Mouse (Mus musculus) heart, postnatal 0 days (tissue): ENCODE measurements around the gene Ralb. TPM values are rescaled to one million over a fixed set of nuclear protein-coding genes. Genes with fewer than 3 reads are reported as not detected.

Experiments used
- ATAC-seq: fragments of 200-750 bp; cut with Nextera tagmentation; 2 replicates; pipeline ENCODE4 v1.8.0; 2017; ENCODE audit warnings: low read depth, moderate number of reproducible peaks, moderate library complexity; ENCODE audit not compliant: insufficient read depth
- DNase-seq: peaks from one replicate; pipeline ENCODE4 v3.0.0-alpha.2; 2016; ENCODE audit warnings: low spot score
- H3K27ac ChIP-seq: fragments of 300-500 bp; sonication (generic); 2 replicates; pipeline ENCODE4 v1.5.1; 2014; ENCODE audit warnings: low read depth, mild to moderate bottlenecking
- H3K27me3 ChIP-seq: fragments of 300-500 bp; sonication (generic); 2 replicates; pipeline ENCODE4 v1.6.1; 2014; ENCODE audit warnings: low read length, mixed read lengths; ENCODE audit not compliant: control insufficient read depth, insufficient read depth
- H3K36me3 ChIP-seq: fragments of 300-500 bp; sonication (generic); replicated peaks from 2 replicates; pipeline ENCODE4 v1.6.1; 2014; ENCODE audit warnings: low read length, mixed read lengths; ENCODE audit not compliant: control insufficient read depth, insufficient read depth
- H3K4me1 ChIP-seq: fragments of 300-500 bp; sonication (generic); 2 replicates; pipeline ENCODE4 v1.6.1; 2014; ENCODE audit warnings: antibody characterized with exemption; ENCODE audit not compliant: control insufficient read depth, insufficient read depth
- H3K4me2 ChIP-seq: fragments of 300-500 bp; sonication (generic); 2 replicates; pipeline ENCODE4 v1.6.1; 2014; ENCODE audit warnings: low read depth, mild to moderate bottlenecking, low read length, moderate library complexity
- H3K4me3 ChIP-seq: fragments of 300-500 bp; sonication (generic); 2 replicates; pipeline ENCODE4 v1.5.1; 2014; ENCODE audit warnings: low read depth, low read length
- H3K9ac ChIP-seq: fragments of 300-500 bp; sonication (generic); replicated peaks from 2 replicates; pipeline ENCODE4 v1.6.1; 2014; ENCODE audit warnings: low read depth, low read length, mixed read lengths
- H3K9me3 ChIP-seq: fragments of 300-500 bp; sonication (generic); replicated peaks from 2 replicates; pipeline ENCODE4 v1.6.1; 2016; ENCODE audit warnings: low read length; ENCODE audit not compliant: control insufficient read depth
- CTCF ChIP-seq: IDR thresholded peaks from 2 replicates; pipeline ENCODE4 v1.5.1; 2016; ENCODE audit warnings: antibody characterized with exemption, control low read depth, low read depth
- EP300 ChIP-seq: IDR thresholded peaks from 2 replicates; pipeline ENCODE4 v1.6.1; 2016; ENCODE audit warnings: antibody characterized with exemption, low read depth
- WGBS: fragments of 180-500 bp; shearing (Covaris S2); extraction: QIAGEN DNeasy Blood & Tissue Kit; methylation state at CpG from one replicate; pipeline ENCODE4 v1.1.7; 2014; 5-methylcytosine and 5-hydroxymethylcytosine counted together
- polyA plus RNA-seq: library from polyadenylated mRNA; unstranded; fragments of >200 nt; fragmentation: Nextera tagmentation; extraction: Ambion mirVana; gene quantifications from 2 replicates; pipeline ENCODE4 v1.2.1, GENCODE M21; 2015
- total RNA-seq: library from RNA; depleted of rRNA; stranded (reverse); fragments of >200 nt; gene quantifications from 2 replicates; pipeline ENCODE4 v1.2.3, GENCODE M21; 2014; ENCODE audit warnings: low replicate concordance

Ralb gene
- total and polyA plus RNA-seq, 2 experiments from 2014 or later: 86.0 to 86.2 TPM

- WGBS: 67% methylated on average over 1 of the region's 1 CpGs
- TF ChIP-seq CTCF (no peak), EP300 (no peak)
- 0 out of 2 replicates have a peak, but pooled peaks cover 3% of the 10 kb centered on the region for H3K36me3 ChIP-seq
- peak overlapping the region; percentile 57 for H3K4me2 ChIP-seq
- peaks cover 44% of the 10 kb centered on the region for H3K4me1 ChIP-seq
- no peaks in the 10 kb centered on the region for H3K27me3 ChIP-seq
- peak overlapping the region; percentile 70 for H3K27ac ChIP-seq
- H3K4me3 ChIP-seq: peak overlapping the region; percentile 23
- no peaks in the 10 kb centered on the region for H3K9me3 ChIP-seq
- no peak for ATAC-seq
- DNase-seq: no peak
- H3K9ac ChIP-seq: peak overlapping the region; percentile 48; the same call in 1 of the 2 replicates
Observed at GRCm38 (mm10) chr1:119492505-119492904, 12.1 kb downstream of the Ralb start.

GRCm38 (mm10) chr1:119492097-119492496 lies 12.5 kb downstream of the Ralb start:
- peaks cover 44% of the 10 kb centered on the region for H3K4me1 ChIP-seq
- peak overlapping the region; percentile 70 for H3K27ac ChIP-seq
- 0 out of 2 replicates have a peak, but pooled peaks cover 3% of the 10 kb centered on the region for H3K36me3 ChIP-seq
- H3K4me2 ChIP-seq: peak overlapping the region; percentile 57
- ATAC-seq (peak; percentile 75), DNase-seq (peak; percentile 51)
- TF ChIP-seq EP300 (no peak; the same call in 1 of the 2 replicates), CTCF (no peak)
- H3K9ac ChIP-seq: peak overlapping the region; percentile 48; the same call in 1 of the 2 replicates
- peak overlapping the region; percentile 23 for H3K4me3 ChIP-seq
- H3K9me3 ChIP-seq: no peaks in the 10 kb centered on the region
- no peaks in the 10 kb centered on the region for H3K27me3 ChIP-seq
- 6% methylated on average over 11 of the region's 11 CpGs for WGBS

- no peaks in the 10 kb centered on the region for H3K27me3 ChIP-seq
- H3K27ac ChIP-seq: no peak overlapping the region
- H3K4me3 ChIP-seq: no peak overlapping the region
- ATAC-seq: no peak
- no peak overlapping the region for H3K9ac ChIP-seq
- H3K4me2 ChIP-seq: no peak overlapping the region
- TF ChIP-seq EP300: no peak
- peaks cover 44% of the 10 kb centered on the region for H3K4me1 ChIP-seq
- 84% methylated on average over 7 of the region's 7 CpGs for WGBS
- H3K36me3 ChIP-seq: no peaks in the 10 kb centered on the region
- no peaks in the 10 kb centered on the region for H3K9me3 ChIP-seq
- no peak for DNase-seq
Observed at GRCm38 (mm10) chr1:119490765-119491164, 13.8 kb downstream of the Ralb start.

- H3K4me1 ChIP-seq: peaks cover 34% of the 10 kb centered on the region
- no peak overlapping the region for H3K27ac ChIP-seq
- ATAC-seq: no peak
- H3K9ac ChIP-seq: no peak overlapping the region
- H3K9me3 ChIP-seq: no peaks in the 10 kb centered on the region
- no peak overlapping the region for H3K4me2 ChIP-seq
- H3K27me3 ChIP-seq: no peaks in the 10 kb centered on the region
- no peak overlapping the region for H3K4me3 ChIP-seq
- DNase-seq: no peak
- H3K36me3 ChIP-seq: peaks cover 4% of the 10 kb centered on the region; the same call in 1 of the 2 replicates
- TF ChIP-seq EP300 (no peak), CTCF (no peak)
- WGBS: 35% methylated on average over 10 of the region's 10 CpGs
Observed at GRCm38 (mm10) chr1:119487917-119488590, 16.5 kb downstream of the Ralb start.

- H3K27ac ChIP-seq: no peak overlapping the region
- DNase-seq: no peak
- H3K4me1 ChIP-seq: peaks cover 18% of the 10 kb centered on the region; the same call in 1 of the 2 replicates
- WGBS: 36% methylated on average over 2 of the region's 2 CpGs
- no peak overlapping the region for H3K4me3 ChIP-seq
- no peaks in the 10 kb centered on the region for H3K27me3 ChIP-seq
- no peaks in the 10 kb centered on the region for H3K9me3 ChIP-seq
- no peak overlapping the region for H3K9ac ChIP-seq
- peaks cover 23% of the 10 kb centered on the region for H3K36me3 ChIP-seq
- TF ChIP-seq CTCF: no peak
- TF ChIP-seq EP300: no peak
- ATAC-seq: no peak
- H3K4me2 ChIP-seq: no peak overlapping the region
Observed at GRCm38 (mm10) chr1:119485825-119486224, 18.8 kb downstream of the Ralb start.
